Mouse (Mus musculus): ENCODE measurements around the gene Tubb5. TPM values are rescaled to one million over a fixed set of nuclear protein-coding genes. Genes with fewer than 3 reads are reported as not detected.
A peak's percentile ranks its signal among the peaks of the same experiment; 100 is the strongest.

The Tubb5 gene
- 138 to 179 TPM (median 139 TPM) in 3 replicates for total RNA-seq (2017)

DNA sequence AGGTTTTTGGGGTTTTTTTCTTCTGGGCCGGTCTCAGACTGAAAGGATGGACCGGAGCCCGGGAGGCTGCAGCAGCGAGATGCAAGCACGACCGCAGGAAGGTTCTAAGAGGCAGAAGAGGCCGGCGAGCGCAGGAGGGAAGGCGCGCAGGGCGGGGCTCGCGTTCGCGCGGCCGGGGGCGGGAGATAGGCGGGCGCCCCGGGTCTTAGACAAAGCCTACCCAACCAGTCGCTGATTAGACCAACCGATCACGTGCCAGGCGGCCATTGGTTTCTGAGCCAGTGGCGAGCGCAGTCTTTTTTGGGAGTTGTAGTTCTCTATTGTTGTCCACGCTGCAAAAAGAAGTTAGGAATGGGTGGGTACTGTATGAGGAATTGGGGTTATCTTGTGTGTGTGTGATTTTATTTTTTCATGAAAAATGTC is at the start of gene Tubb5:
Gene Tubb5 (minus strand): TSS at position 185 of the 423 bp plus-strand sequence.
- peak; percentile 56 for ATAC-seq (replicated peaks; ENCODE audit: insufficient number of reproducible peaks, low FRiP score, low TSS enrichment, poor library complexity, severe bottlenecking)

DNA sequence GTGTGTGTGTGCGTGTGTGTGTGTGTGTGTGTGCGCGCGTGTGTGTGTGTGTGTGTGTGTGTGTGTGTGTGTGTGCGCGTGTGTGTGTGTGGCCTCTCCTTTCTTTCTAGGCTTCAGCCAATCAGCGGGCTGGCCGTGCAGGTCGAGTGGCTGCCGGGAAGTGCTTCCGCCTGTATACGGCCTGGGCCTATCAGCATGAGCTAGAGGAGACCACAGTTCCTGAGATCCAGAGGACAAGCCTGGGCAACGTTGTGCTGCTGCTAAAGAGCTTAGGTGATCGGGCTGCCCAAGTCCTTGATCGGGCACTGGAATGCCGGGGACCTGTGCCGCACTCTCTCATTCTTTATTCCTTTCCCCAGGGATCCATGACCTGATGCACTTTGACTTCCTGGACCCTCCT is 49.6 kb upstream of the Tubb5 start:
- no peak for ATAC-seq (replicated peaks; ENCODE audit: insufficient number of reproducible peaks, low FRiP score, low TSS enrichment, poor library complexity, severe bottlenecking)

DNA sequence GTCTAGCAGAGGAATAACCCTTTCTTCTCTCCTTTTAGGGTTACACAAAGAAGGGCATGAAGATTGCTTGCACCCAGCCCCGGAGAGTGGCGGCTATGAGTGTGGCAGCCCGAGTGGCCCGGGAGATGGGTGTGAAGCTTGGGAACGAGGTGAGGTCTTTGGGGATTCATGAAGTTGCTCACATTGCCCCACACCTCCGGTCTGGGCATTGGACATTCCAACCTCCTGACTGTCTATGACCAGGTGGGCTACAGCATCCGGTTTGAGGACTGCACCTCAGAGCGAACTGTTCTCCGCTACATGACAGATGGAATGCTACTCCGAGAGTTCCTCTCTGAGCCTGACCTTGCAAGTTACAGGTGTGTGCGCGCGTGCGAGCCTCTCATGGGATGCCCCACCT is 45.7 kb upstream of the Tubb5 start:
- no peak for ATAC-seq (replicated peaks; ENCODE audit: insufficient number of reproducible peaks, low FRiP score, low TSS enrichment, poor library complexity, severe bottlenecking)

DNA sequence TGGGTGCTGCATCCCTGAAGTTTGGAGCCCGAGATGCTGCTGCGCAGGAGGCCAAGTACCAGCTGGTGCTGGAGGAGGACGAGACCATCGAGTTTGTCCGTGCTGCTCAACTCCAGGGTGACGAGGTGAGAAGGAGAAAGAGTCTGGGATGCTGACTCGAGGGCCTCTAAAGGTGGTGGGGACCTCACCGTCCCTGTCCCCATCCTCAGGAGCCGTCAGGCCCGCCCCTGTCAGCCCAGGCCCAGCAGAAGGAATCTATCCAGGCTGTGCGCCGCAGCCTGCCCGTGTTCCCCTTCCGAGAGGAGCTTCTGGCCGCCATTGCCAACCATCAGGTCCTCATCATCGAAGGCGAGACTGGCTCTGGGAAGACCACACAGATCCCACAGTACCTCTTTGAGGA is 44.8 kb upstream of the Tubb5 start:
- no peak for ATAC-seq (replicated peaks; ENCODE audit: insufficient number of reproducible peaks, low FRiP score, low TSS enrichment, poor library complexity, severe bottlenecking)

DNA sequence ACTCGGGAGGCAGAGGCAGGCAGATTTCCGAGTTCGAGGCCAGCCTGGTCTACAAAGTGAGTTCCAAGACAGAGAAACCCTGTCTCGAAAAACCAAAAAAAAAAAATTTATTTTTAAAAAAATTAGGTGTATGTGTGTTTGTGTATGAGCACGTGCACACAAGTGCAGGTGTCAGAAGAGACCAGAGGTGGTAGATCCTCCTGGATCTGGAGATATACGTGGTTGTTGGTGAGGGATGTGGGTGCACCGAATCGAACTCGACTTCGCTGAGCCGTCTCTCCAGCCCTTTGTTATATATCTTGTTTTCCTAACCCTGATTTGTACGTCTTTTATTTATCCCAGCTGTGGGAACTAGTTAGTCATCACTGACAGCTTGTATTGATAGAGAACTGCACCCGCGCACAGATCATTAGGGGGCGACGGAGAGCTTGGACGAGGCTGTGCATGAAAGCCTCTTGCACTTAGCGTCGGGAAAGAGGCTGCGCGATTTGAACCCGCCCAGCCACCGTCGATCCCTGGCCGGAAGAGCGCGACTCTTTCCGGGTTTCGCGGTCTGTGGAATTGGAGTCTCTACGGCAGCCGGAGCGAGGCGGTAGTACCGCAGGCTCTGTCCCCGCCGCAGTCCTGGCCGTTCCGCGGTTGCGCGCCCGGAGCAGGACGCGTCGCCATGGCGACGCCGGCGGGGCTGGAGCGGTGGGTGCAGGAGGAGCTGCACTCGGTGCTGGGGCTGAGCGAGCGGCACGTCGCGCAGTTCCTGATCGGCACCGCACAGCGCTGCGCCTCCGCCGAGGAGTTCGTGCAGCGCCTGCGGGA is 41.3 kb upstream of the Tubb5 start, which contains the start of gene Dhx16:
Gene Dhx16 (plus strand): TSS at position 575 of the 813 bp plus-strand sequence.
- ATAC-seq (replicated peaks; ENCODE audit: insufficient number of reproducible peaks, low FRiP score, low TSS enrichment, poor library complexity, severe bottlenecking) = peak; percentile 97

DNA sequence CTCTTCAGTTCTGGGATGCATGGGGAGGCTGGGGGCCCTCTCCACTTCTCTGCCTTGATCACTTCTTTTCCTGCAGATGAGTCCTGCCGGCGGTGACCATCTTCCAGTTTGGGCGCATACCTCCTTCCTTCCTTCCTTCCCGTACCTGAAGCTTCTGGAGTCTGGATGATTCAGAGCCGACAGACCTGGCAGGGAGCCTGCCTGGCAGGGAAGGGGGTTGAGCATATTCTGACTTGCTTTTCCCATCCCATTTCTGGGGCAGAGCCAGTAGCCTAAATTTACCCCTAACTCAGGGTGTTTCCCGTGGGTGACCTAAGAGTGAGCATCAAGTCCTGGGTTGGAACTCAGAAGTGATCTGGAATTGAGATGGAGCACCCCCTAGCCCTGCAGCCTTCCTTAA is 36.6 kb upstream of the Tubb5 start:
- no peak for ATAC-seq (replicated peaks; ENCODE audit: insufficient number of reproducible peaks, low FRiP score, low TSS enrichment, poor library complexity, severe bottlenecking)

DNA sequence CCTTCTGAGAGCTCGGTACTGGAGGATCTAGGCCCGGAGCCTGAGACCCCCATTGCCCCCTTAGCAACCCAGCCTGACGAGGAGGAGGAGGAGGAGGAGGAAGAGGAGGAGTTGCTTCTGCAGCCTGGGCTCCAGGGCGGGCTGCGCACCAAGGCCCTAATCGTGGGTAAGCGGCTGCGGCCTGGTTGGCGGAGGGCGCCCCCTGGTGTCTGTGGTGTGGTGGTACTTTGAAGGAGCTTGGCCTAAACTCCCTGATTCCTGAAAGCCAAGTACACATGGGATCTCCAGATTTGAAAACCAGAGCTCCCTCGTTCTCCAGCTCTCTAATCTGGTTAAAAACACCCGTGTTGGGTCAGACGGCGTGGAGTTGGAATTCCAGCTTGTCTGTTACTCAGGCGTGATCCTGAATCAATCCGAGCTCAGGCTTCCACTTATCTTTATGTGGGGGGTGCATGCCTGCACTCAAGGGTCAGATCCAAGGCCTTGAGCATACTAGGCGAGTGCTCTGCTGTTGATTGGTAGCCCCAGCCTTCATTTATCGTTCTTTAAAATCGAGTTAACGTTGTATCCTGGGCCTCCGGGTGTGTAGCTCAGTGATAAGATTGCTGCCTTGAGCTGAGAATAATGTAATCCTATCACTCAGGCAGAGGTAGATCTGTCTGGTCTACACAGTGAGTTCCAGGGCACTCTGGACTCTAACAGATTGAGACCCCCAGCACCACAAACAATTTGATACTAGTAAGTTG is 35.8 kb upstream of the Tubb5 start:
- ATAC-seq (replicated peaks; ENCODE audit: insufficient number of reproducible peaks, low FRiP score, low TSS enrichment, poor library complexity, severe bottlenecking) = peak; percentile 63

DNA sequence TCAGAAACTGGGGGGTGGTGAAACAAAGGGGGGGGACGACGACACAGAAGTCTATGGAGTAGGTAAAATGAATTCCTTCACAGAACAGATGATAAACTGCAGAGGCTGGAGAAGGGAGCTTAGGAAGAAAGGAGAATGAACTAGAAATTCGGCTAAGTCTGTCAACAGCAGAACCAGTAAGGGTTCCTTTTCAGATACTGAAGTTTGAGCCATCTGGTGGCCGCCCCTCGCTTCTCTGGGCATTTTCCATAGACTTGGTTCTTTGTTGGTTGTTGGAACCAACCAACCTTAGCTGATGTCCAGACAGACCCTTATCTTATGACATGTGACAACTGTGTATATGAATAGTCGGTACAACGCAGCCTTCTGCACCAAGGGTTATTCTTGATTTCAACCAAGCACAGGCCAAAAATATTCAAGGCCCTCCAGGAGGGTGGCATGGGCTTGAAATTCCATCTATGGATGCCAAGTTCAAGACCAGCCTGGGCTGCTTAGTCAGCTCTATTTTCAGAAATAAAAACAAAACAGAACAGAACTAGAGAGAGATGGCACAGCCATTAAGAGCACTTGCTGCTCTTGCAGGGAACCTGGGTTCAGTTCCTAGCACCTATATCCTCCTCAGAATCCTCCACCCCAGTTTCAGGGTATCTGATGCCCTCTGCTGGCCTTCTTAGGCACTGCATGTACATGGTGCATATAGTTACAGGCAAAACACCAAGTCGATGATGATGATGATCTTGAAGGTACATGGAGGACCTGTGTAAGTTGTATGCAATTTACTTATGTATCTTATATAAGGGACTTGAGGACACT is 33.0 kb upstream of the Tubb5 start:
- ATAC-seq (replicated peaks; ENCODE audit: insufficient number of reproducible peaks, low FRiP score, low TSS enrichment, poor library complexity, severe bottlenecking) = no peak

DNA sequence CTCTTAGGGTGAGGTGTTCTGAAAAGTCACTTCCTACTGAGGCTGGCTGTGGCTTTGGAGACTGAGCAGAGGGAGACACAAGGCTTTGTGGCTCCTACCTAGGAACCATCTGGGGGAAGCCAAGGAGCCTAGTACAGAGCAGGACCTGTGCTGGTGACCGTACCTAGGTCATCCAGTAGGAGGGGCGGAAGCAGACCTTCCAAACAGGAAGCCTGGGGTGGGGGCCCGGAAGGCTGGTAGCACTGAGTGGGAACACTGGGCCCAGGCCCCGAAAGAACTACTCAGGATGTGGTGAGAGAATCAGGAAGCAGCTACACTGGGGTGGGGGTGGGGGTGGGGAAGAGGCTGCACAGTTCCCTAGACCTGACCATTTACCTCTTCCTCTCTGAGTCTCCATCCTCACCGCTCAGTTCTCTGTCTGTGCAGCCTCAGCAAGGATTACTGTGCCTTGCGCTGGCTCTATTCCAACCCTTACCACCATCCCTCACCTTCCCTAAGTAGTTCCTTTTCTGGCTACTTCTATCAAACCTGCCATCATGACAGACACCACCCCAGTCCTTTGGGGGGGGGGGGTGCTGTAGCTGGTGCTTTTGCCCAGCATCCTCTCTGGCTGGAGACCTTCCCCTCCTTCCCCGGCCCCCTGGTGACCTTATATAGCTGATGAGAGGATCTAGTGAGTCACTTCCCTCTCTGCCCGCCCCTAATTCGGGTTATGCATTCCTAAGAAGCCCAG is 32.2 kb upstream of the Tubb5 start:
- peak; percentile 56 for ATAC-seq (replicated peaks; ENCODE audit: insufficient number of reproducible peaks, low FRiP score, low TSS enrichment, poor library complexity, severe bottlenecking)

DNA sequence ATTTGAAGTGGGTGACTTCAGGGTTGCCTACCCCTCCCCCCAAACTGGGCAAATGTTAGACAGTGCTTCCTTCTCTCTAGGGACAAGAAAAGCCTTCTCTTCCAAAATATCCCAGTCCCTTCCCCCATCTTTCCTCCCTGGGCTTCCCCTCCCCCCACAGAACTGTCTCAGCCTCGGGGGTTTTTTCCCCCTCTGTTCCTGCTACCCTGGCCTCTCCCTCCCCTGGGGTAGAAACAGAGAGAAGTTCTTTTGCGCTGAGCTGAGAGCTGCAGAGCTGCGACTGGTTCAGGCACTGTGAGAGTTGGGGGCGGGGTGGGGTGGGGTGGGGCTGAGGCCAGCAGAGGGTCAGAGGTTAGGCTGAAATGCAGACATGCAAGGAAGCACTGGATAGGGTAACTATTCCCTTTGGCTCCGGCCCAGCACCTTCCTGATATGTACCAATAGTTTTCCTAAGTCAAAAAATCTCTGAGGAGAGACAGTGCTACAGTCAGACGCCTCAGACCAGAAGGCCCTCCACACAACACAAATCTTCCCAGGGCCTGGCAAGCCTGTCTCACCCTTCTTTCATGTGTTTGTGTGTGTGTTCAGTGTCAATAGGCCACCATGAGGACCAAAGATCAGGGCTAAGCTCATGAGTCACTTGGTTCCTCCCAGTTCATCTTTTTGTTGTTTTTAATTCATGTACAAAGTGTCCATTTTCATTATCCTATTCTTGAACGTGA is 31.4 kb upstream of the Tubb5 start:
- peak; percentile 0; the same call in 1 of the 2 replicates for ATAC-seq (replicated peaks; ENCODE audit: insufficient number of reproducible peaks, low FRiP score, low TSS enrichment, poor library complexity, severe bottlenecking)

DNA sequence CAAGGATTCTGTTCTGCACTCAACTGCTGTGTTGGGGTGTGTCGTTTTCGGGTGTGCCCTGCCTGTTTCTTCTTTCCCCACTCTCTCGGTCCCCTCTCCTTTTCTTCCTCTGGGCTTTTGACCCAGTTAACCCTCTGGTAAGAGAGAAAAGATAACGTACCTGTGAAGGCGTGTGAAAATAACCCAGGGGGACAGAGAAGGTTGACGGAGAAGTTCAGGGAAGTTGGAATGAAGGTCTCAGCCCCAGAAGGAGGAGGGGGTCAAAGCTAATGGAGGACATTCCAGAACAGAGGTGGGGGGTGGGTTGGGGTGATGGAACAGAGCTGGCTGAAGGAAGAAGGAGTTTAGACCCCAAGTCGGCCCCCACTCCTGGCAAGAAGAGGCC is 30.8 kb upstream of the Tubb5 start:
- no peak for ATAC-seq (replicated peaks; ENCODE audit: insufficient number of reproducible peaks, low FRiP score, low TSS enrichment, poor library complexity, severe bottlenecking)

DNA sequence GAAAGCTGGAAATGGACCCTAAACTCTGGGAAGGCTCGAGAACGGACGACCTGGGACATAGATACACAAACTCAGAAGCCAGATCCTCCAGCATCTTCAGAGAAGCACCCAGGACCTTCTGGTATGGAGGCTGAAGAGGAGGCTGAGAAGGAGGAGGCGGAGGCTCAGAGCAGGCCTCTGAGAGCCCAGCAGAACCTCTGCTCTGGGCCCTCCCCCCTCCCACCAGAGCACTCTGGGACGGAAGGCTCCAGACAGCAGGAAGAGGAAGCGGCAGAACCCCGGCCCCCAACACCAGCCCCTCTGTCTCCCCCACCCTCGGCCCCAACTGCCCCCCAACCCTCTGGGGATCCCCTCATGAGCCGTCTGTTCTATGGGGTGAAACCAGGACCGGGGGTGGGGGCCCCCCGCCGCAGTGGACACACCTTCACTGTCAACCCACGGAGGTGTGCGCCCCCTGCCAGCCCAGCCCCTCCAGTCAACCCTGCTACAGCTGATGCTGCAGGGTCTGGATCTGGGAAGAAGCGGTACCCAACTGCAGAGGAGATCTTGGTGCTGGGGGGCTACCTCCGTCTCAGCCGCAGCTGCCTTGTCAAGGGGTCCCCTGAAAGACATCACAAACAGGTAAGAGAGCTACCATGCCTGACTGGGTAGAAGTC is 30.2 kb upstream of the Tubb5 start:
- ATAC-seq (replicated peaks; ENCODE audit: insufficient number of reproducible peaks, low FRiP score, low TSS enrichment, poor library complexity, severe bottlenecking) = no peak

DNA sequence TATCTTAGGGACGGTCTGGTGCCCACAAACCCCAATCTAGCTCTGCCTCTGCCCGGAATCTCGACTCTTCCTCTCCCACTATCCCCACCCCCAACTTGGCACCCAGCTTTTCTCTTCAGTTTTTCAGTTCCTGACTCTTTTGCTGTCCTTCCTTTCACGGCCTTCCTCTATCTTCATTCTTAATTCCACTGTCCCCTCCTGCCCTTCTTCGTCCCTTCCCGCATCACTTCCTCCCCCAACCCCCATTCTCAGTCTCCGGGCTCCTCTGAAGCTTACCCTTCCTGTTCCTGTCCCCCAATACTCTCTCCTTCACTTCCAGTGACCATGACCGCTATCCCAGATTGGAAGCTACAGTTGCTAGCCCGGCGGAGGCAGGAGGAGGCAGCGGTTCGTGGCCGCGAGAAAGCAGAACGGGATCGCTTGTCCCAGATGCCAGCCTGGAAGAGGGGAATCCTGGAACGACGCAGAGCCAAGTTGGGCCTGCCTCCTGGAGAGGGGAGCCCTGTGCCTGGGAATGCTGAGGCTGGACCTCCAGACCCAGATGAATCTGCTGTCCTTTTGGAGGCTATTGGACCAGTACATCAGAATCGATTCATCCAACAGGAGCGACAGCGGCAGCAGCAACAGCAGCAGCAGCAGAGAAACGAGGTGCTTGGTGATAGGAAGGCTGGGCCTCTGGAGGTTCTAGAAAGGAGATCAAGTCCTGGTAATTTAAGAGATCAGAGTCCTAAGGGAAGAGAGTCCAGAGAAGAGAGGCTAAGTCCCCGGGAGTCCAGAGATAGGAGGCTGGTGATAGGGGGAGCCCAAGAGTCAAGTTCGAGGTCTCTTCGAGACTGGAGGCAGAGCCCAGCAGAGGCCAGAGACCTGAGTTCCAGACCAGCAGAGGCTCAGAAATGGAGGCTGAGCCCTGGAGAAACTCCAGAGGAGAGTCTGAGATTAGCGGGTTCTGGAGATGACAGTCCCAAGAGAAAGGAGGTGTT is 29.1 kb upstream of the Tubb5 start:
- no peak for ATAC-seq (replicated peaks; ENCODE audit: insufficient number of reproducible peaks, low FRiP score, low TSS enrichment, poor library complexity, severe bottlenecking)

DNA sequence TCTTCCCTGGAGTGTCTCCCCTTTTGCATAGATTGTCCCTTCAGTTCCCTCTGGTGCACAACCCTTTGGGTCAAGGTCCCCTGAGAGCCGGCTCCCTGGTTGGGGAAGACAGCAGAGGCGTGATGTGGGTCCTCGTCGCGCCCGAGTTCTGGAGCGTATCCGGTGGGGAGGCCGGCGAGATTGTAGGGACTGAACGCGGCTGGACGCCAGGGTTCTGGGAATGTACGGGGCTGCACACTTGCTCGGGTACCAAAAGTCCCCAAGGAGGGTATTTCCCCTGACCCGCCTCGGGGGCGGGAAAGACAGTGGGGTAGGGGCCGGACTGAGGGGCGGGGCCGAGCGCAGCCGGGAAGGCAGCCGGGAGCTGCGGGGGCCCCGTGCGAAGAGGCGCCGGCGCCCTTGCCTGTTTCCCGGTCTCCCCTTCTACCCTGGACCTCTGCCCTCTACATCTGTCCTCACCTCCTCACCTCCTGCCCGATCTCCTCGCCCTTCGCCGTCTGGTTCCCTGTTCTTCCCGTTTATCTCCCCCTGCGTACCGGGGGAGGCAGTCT is 28.2 kb upstream of the Tubb5 start:
- no peak for ATAC-seq (replicated peaks; ENCODE audit: insufficient number of reproducible peaks, low FRiP score, low TSS enrichment, poor library complexity, severe bottlenecking)

DNA sequence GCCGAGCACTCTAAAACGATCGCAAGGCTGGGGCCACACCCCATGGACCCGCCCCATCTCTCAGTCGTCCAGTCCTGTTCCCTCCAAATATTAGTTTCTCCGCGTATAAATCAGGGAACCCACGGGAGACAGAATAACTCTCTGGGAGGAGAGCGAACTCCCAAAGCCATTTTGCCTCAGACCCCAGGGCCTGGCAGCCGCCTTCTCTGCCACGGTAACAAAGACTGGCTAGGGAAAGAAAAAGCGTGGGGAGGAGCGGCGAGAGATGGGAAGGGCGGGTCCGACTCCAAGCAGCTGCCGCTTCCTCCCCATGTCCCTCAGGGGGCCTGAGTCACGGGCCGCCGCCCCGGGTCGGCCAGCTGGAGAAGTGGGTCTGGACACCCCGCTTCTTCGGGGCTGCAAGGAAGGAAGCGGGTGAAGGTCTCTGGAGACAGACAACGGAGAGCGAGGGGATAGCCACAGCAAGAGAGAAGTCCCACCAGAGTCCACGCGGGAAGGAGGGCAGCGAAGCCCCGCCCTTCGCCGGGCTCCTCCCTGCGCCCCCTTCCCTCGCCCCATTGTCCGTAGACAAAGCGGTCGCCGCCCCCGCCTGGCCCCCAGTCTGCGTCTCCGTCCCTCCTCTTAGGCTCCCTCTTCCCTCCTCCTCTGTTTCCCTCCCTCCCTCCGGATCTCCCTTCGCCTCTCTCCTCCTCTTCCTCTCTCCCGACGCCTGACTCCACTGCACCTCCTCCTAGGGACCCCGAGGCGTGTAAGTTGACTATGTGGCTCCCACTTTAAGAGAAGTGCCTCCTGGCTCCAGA is 27.6 kb upstream of the Tubb5 start, which contains the start of gene Ppp1r18:
Gene Ppp1r18 (plus strand): TSS at position 113 of the 800 bp plus-strand sequence.
- ATAC-seq (replicated peaks; ENCODE audit: insufficient number of reproducible peaks, low FRiP score, low TSS enrichment, poor library complexity, severe bottlenecking) = no peak

Data from monocyte, adult 5-6 weeks (primary cell).